18 mouse cellular contexts compared by ENCODE assay signal in genomic region chr19:29054594-29054993, GRCm38 (mm10). TPM values are rescaled to one million over a fixed set of nuclear protein-coding genes. Genes with fewer than 3 reads are reported as not detected.
A peak's percentile ranks its signal among the peaks of the same experiment; 100 is the strongest.
DNase-seq lines count a peak whose midpoint lies in the region.
"Had no signal": no experiment of that assay in that cellular context is flagged by ENCODE, and none has a peak within 500 bp of the region (broad histone marks: within the 10 kb centered on the region; RNA-seq: fewer than 3 reads in every experiment).

No protein-coding gene starts in this region.

- intact Hi-C loops in gastrocnemius, postnatal 14 days (cut with DNase I; ENCODE audit: low total_unique reads), result no loop called here

- peak; percentile 51 for DNase-seq in gastrocnemius, adult 18-20 months (ENCODE audit: low spot score)
- DNase-seq in gastrocnemius, postnatal 4 days (ENCODE audit: low spot score in 2 of 2), result no peak
- DNase-seq in gastrocnemius, postnatal 14 days, result peak; percentile 37
- no peak for DNase-seq in gastrocnemius, adult 8-10 months (ENCODE audit: low spot score in 2 of 2)
- peak; percentile 80 for DNase-seq in NIH3T3 (ENCODE audit: low read depth)
- DNase-seq in skeletal muscle tissue, adult 2 months (ENCODE audit: low read depth, low spot score), result peak; percentile 47
- no peak for DNase-seq in right cerebral cortex, postnatal 25 days
- DNase-seq: adrenal gland, adult 2 months; adrenal gland, postnatal 10 days; adrenal gland, postnatal 25 days; B cell, adult 2 months; cerebellum, adult 11 months; cerebellum, adult 18-20 months; cerebellum, adult 8-10 months; cerebellum, adult 9-11 months; cerebellum, postnatal 14 days; cerebellum, postnatal 36 days; embryo, embryonic 11 days had no signal

RNA-seq across cellular contexts. Expression of gene Ak3, which starts 6.8 kb away (rescaled TPM):
- 10 to 100 TPM; 33.4 to 44.6 TPM for total RNA-seq in gastrocnemius, adult 18-20 months (2021)
- total RNA-seq in gastrocnemius, postnatal 4 days (2021), result 10 to 100 TPM; 70.0 to 71.5 TPM
- 10 to 100 TPM; 54.4 to 54.5 TPM for total RNA-seq in gastrocnemius, postnatal 14 days (2021)
- total RNA-seq in gastrocnemius, adult 8-10 months (2022), result 10 to 100 TPM; 32.4 to 42.5 (median 39.8) TPM

RNA-seq across cellular contexts. Expression of gene Rcl1, which starts 46.6 kb away (rescaled TPM):
- total RNA-seq in gastrocnemius, adult 18-20 months (2021), result 1 to 10 TPM; 5.6 to 5.8 TPM
- 10 to 100 TPM; 11.6 to 12.6 TPM for total RNA-seq in gastrocnemius, postnatal 4 days (2021)
- 10 to 100 TPM; 11.2 to 12.9 TPM for total RNA-seq in gastrocnemius, postnatal 14 days (2021)
- 1 to 10 TPM; 5.0 to 8.5 (median 6.9) TPM for total RNA-seq in gastrocnemius, adult 8-10 months (2022)

Comparison
In these comparisons a context has a peak if more than half of its experiments do, and no peak if none do; other contexts are left out.
1. DNase-seq: peak in gastrocnemius, adult 18-20 months (single experiment), gastrocnemius, postnatal 14 days (single experiment), NIH3T3 (single experiment) and skeletal muscle tissue, adult 2 months (single experiment); none in gastrocnemius, postnatal 4 days (0 of 2), gastrocnemius, adult 8-10 months (0 of 2) and right cerebral cortex, postnatal 25 days (single experiment).